Comparison of ENCODE assay signal across 8 mouse cellular contexts in genomic region chr2:164592014-164592413, GRCm38 (mm10). TPM values are rescaled to one million over a fixed set of nuclear protein-coding genes. Genes with fewer than 3 reads are reported as not detected.
DNase-seq lines count a peak whose midpoint lies in the region; ATAC-seq and TF ChIP-seq lines count a peak whose summit lies in the region.

No protein-coding gene starts in this region.

- H3K4me3 ChIP-seq in kidney, embryonic 16.5 days (ENCODE audit: low read length), result no peak overlapping the region
- no peak overlapping the region for H3K4me3 ChIP-seq in cortical plate, adult 2 months (ENCODE audit: insufficient read depth, low read length)
- H3K4me3 ChIP-seq in intestine, postnatal 0 days (ENCODE audit: low read depth, low read length), result no peak overlapping the region
- H3K4me3 ChIP-seq in thymus, adult 2 months (ENCODE audit: control insufficient read depth, insufficient read depth, low read length), result no peak overlapping the region

- no peak for TF ChIP-seq POLR2A in cortical plate, adult 2 months (IDR thresholded peaks at IDR 0.05; ENCODE audit: extremely low read depth, insufficient read depth, low read length)
- TF ChIP-seq POLR2A in thymus, adult 2 months (IDR thresholded peaks at IDR 0.05; ENCODE audit: control insufficient read depth, extremely low read depth, insufficient read depth, low read length, poor library complexity), result no peak

- peak; percentile 18 for DNase-seq in kidney, adult 18-20 months
- peak; percentile 9 for DNase-seq in MEL-GATA-1-ER (ENCODE audit: extremely low read depth, low read depth)
- DNase-seq in mesoderm, embryonic 11.5 days (ENCODE audit: low read depth, low spot score), result peak; percentile 75
- DNase-seq in thymus, adult 2 months, result no peak

- H3K4me2 ChIP-seq in kidney, embryonic 16.5 days (replicated peaks; ENCODE audit: low read depth, low read length), result no peak overlapping the region
- H3K4me2 ChIP-seq in intestine, postnatal 0 days (replicated peaks; ENCODE audit: low read depth), result no peak overlapping the region

- H3K9me3 ChIP-seq in kidney, embryonic 16.5 days (ENCODE audit: low read length), result no peaks in the 10 kb centered on the region
- H3K9me3 ChIP-seq in intestine, postnatal 0 days (ENCODE audit: control insufficient read depth), result no peaks in the 10 kb centered on the region

- H3K36me3 ChIP-seq in kidney, embryonic 16.5 days (ENCODE audit: insufficient read depth, low read length), result no peaks in the 10 kb centered on the region
- no peaks in the 10 kb centered on the region for H3K36me3 ChIP-seq in intestine, postnatal 0 days (ENCODE audit: control insufficient read depth, insufficient read depth)
- no peaks in the 10 kb centered on the region for H3K36me3 ChIP-seq in thymus, adult 2 months (ENCODE audit: control insufficient read depth, insufficient read depth, low read length)

- ATAC-seq in kidney, embryonic 16.5 days (ENCODE audit: low FRiP score, low TSS enrichment), result no peak; the same call in 1 of the 2 replicates
- no peak for ATAC-seq in intestine, postnatal 0 days
- ATAC-seq in inflammation-experienced regulatory T-cells, adult 6 months, result no peak

- H3K9ac ChIP-seq in kidney, embryonic 16.5 days (replicated peaks; ENCODE audit: low read length), result no peak overlapping the region
- H3K9ac ChIP-seq in intestine, postnatal 0 days (ENCODE audit: low read depth, low read length), result no peak overlapping the region

- TF ChIP-seq CTCF in cortical plate, adult 2 months (IDR thresholded peaks at IDR 0.05; ENCODE audit: extremely low read depth, insufficient read depth, low read length), result peak; percentile 95
- peak; percentile 86 for TF ChIP-seq CTCF in intestine, postnatal 0 days (IDR thresholded peaks at IDR 0.05; ENCODE audit: low read depth)
- TF ChIP-seq CTCF in thymus, adult 2 months (IDR thresholded peaks at IDR 0.05; ENCODE audit: borderline replicate concordance, control insufficient read depth, extremely low read depth, insufficient read depth, low read length, poor library complexity), result no peak

- no peak overlapping the region for H3K27ac ChIP-seq in kidney, embryonic 16.5 days (ENCODE audit: low read length)
- H3K27ac ChIP-seq in cortical plate, adult 2 months (ENCODE audit: insufficient read depth, low read length), result no peak overlapping the region
- H3K27ac ChIP-seq in intestine, postnatal 0 days (ENCODE audit: low read depth, low read length), result no peak overlapping the region
- no peak overlapping the region for H3K27ac ChIP-seq in thymus, adult 2 months (ENCODE audit: control insufficient read depth, insufficient read depth, low read length)

- no peaks in the 10 kb centered on the region for H3K27me3 ChIP-seq in kidney, embryonic 16.5 days (ENCODE audit: insufficient read depth, low read length)
- H3K27me3 ChIP-seq in intestine, postnatal 0 days (replicated peaks; ENCODE audit: control insufficient read depth, insufficient read depth, low read length), result no peaks in the 10 kb centered on the region
- H3K27me3 ChIP-seq in thymus, adult 2 months (ENCODE audit: control insufficient read depth, insufficient read depth, low read length), result no peaks in the 10 kb centered on the region

- WGBS in kidney, embryonic 16.5 days, result 8% methylated on average over 4 of the region's 4 CpGs
- WGBS in intestine, postnatal 0 days, result 5% methylated on average over 4 of the region's 4 CpGs
- 16% methylated on average over 4 of the region's 4 CpGs for WGBS in thymus, adult 2 months

- peaks cover 12% of the 10 kb centered on the region for H3K4me1 ChIP-seq in kidney, embryonic 16.5 days (ENCODE audit: insufficient read depth, low read length)
- no peaks in the 10 kb centered on the region for H3K4me1 ChIP-seq in cortical plate, adult 2 months (ENCODE audit: control insufficient read depth, insufficient read depth, low read length)
- no peaks in the 10 kb centered on the region for H3K4me1 ChIP-seq in intestine, postnatal 0 days (replicated peaks; ENCODE audit: control insufficient read depth, insufficient read depth, low read length)
- H3K4me1 ChIP-seq in thymus, adult 2 months (replicated peaks; ENCODE audit: control insufficient read depth, insufficient read depth, low read length), result no peaks in the 10 kb centered on the region

RNA-seq across cellular contexts. Expression of gene Eppin, which starts 1.4 kb away (rescaled TPM):
- not detected in 2 replicates for polyA plus RNA-seq in kidney, embryonic 16.5 days (2015; fragmentation: Nextera tagmentation; extraction: Ambion mirVana)
- not detected in 2 replicates for polyA plus RNA-seq in cortical plate, adult 2 months (2012; rRNA removed)
- polyA plus RNA-seq in intestine, postnatal 0 days (2015; fragmentation: Nextera tagmentation; extraction: Ambion mirVana), result not detected in 2 replicates
- not detected for polyA plus RNA-seq in inflammation-experienced regulatory T-cells, adult 6 months (2017; shearing (Covaris generic))
- polyA plus RNA-seq in thymus, adult 2 months (2012; rRNA removed), result not detected in 2 replicates

RNA-seq across cellular contexts. Expression of gene Wfdc6a, which starts 6.8 kb away (rescaled TPM):
- not detected in 2 replicates for polyA plus RNA-seq in kidney, embryonic 16.5 days (2015; fragmentation: Nextera tagmentation; extraction: Ambion mirVana)
- polyA plus RNA-seq in cortical plate, adult 2 months (2012; rRNA removed), result not detected in 2 replicates
- polyA plus RNA-seq in intestine, postnatal 0 days (2015; fragmentation: Nextera tagmentation; extraction: Ambion mirVana), result 0.14 TPM in 1 of 2 replicates, not detected in the other
- not detected for polyA plus RNA-seq in inflammation-experienced regulatory T-cells, adult 6 months (2017; shearing (Covaris generic))
- not detected in 2 replicates for polyA plus RNA-seq in thymus, adult 2 months (2012; rRNA removed)

RNA-seq across cellular contexts. Expression of gene Spint3, which starts 18.8 kb away (rescaled TPM):
- polyA plus RNA-seq in kidney, embryonic 16.5 days (2015; fragmentation: Nextera tagmentation; extraction: Ambion mirVana), result not detected in 2 replicates
- not detected in 2 replicates for polyA plus RNA-seq in cortical plate, adult 2 months (2012; rRNA removed)
- polyA plus RNA-seq in intestine, postnatal 0 days (2015; fragmentation: Nextera tagmentation; extraction: Ambion mirVana), result not detected in 2 replicates
- polyA plus RNA-seq in inflammation-experienced regulatory T-cells, adult 6 months (2017; shearing (Covaris generic)), result not detected
- not detected in 2 replicates for polyA plus RNA-seq in thymus, adult 2 months (2012; rRNA removed)

RNA-seq across cellular contexts. Expression of gene Wfdc6b, which starts 21.3 kb away (rescaled TPM):
- polyA plus RNA-seq in kidney, embryonic 16.5 days (2015; fragmentation: Nextera tagmentation; extraction: Ambion mirVana), result not detected in 2 replicates
- polyA plus RNA-seq in cortical plate, adult 2 months (2012; rRNA removed), result not detected in 2 replicates
- polyA plus RNA-seq in intestine, postnatal 0 days (2015; fragmentation: Nextera tagmentation; extraction: Ambion mirVana), result not detected in 2 replicates
- polyA plus RNA-seq in inflammation-experienced regulatory T-cells, adult 6 months (2017; shearing (Covaris generic)), result not detected
- polyA plus RNA-seq in thymus, adult 2 months (2012; rRNA removed), result not detected in 2 replicates

RNA-seq across cellular contexts. Expression of gene Wfdc8, which starts 21.4 kb away (rescaled TPM):
- not detected in 2 replicates for polyA plus RNA-seq in kidney, embryonic 16.5 days (2015; fragmentation: Nextera tagmentation; extraction: Ambion mirVana)
- polyA plus RNA-seq in cortical plate, adult 2 months (2012; rRNA removed), result not detected in 2 replicates
- polyA plus RNA-seq in intestine, postnatal 0 days (2015; fragmentation: Nextera tagmentation; extraction: Ambion mirVana), result not detected in 2 replicates
- not detected for polyA plus RNA-seq in inflammation-experienced regulatory T-cells, adult 6 months (2017; shearing (Covaris generic))
- 0.18 TPM in 1 of 2 replicates, not detected in the other for polyA plus RNA-seq in thymus, adult 2 months (2012; rRNA removed)
